Mouse (Mus musculus): ENCODE measurements around the gene Creg2. TPM values are rescaled to one million over a fixed set of nuclear protein-coding genes. Genes with fewer than 3 reads are reported as not detected.
"Not testable (repeated sequence)": the region's sequence is repeated elsewhere in the genome, so short reads cannot be mapped to it uniquely, and the experiment has no call there.

Creg2 gene
- polyA plus RNA-seq, 1 experiment from 2014 or later: 0.05 TPM

GRCm38 (mm10) chr1:39597135-39597534, 54.1 kb downstream of the Creg2 start:
- not testable (repeated sequence) for ATAC-seq (ENCODE audit: insufficient number of reproducible peaks, insufficient read depth, low FRiP score, low read depth); H3K9ac ChIP-seq (ENCODE audit: low read length); H3K27ac ChIP-seq (replicated peaks in 1 of 2; ENCODE audit: control insufficient read depth in 1 of 2, insufficient read depth in 1 of 2, low read depth in 2 of 2, low read length in 2 of 2); H3K4me1 ChIP-seq (ENCODE audit: control insufficient read depth in 2 of 2, insufficient read depth in 2 of 2, low read length in 2 of 2); H3K4me2 ChIP-seq (ENCODE audit: low read length); H3K36me3 ChIP-seq (ENCODE audit: control insufficient read depth, insufficient read depth, low read length); H3K4me3 ChIP-seq (ENCODE audit: control insufficient read depth in 1 of 2, insufficient read depth in 1 of 2, low read depth in 1 of 2, low read length in 2 of 2); H3K9me3 ChIP-seq (ENCODE audit: control insufficient read depth, low read length); H3K27me3 ChIP-seq (ENCODE audit: control insufficient read depth, insufficient read depth, low read length)
- 91% methylated on average over 9 of the region's 9 CpGs for WGBS

GRCm38 (mm10) chr1:39593836-39594235, 57.4 kb downstream of the Creg2 start:
- ATAC-seq (ENCODE audit: insufficient number of reproducible peaks, insufficient read depth, low FRiP score, low read depth): no peak
- WGBS: 84% methylated on average over 10 of the region's 10 CpGs

GRCm38 (mm10) chr1:39592090-39592489, 59.2 kb downstream of the Creg2 start:
- Histone ChIP-seq H3K9me3 (ENCODE audit: control insufficient read depth, low read length) (no peaks in the 10 kb centered on the region), H3K27me3 (ENCODE audit: control insufficient read depth, insufficient read depth, low read length) (no peaks in the 10 kb centered on the region), H3K4me3 (ENCODE audit: control insufficient read depth in 1 of 2, insufficient read depth in 1 of 2, low read depth in 1 of 2, low read length in 2 of 2) (no peak overlapping the region), H3K9ac (ENCODE audit: low read length) (no peak overlapping the region), H3K36me3 (ENCODE audit: control insufficient read depth, insufficient read depth, low read length) (no peaks in the 10 kb centered on the region), H3K4me2 (ENCODE audit: low read length) (no peak overlapping the region), H3K4me1 (ENCODE audit: control insufficient read depth in 2 of 2, insufficient read depth in 2 of 2, low read length in 2 of 2) (no peaks in the 10 kb centered on the region), H3K27ac (replicated peaks in 1 of 2; ENCODE audit: control insufficient read depth in 1 of 2, insufficient read depth in 1 of 2, low read depth in 2 of 2, low read length in 2 of 2) (no peak overlapping the region)
- no peak for ATAC-seq (ENCODE audit: insufficient number of reproducible peaks, insufficient read depth, low FRiP score, low read depth)
- 78% methylated on average over 4 of the region's 4 CpGs for WGBS

More at GRCm38 (mm10) chr1:39593836-39594235, 57.4 kb downstream of the Creg2 start:
- no peaks in the 10 kb centered on the region for H3K27me3 ChIP-seq (ENCODE audit: control insufficient read depth, insufficient read depth, low read length)
- H3K36me3 ChIP-seq (ENCODE audit: control insufficient read depth, insufficient read depth, low read length): no peaks in the 10 kb centered on the region
- no peak overlapping the region for H3K27ac ChIP-seq (replicated peaks in 1 of 2; ENCODE audit: control insufficient read depth in 1 of 2, insufficient read depth in 1 of 2, low read depth in 2 of 2, low read length in 2 of 2)
- peaks cover 0 to 3% of the 10 kb centered on the region in 2 experiments; a peak in 1 of 4 replicates for H3K4me1 ChIP-seq (ENCODE audit: control insufficient read depth in 2 of 2, insufficient read depth in 2 of 2, low read length in 2 of 2)
- H3K4me2 ChIP-seq (ENCODE audit: low read length): no peak overlapping the region
- H3K4me3 ChIP-seq (ENCODE audit: control insufficient read depth in 1 of 2, insufficient read depth in 1 of 2, low read depth in 1 of 2, low read length in 2 of 2): no peak overlapping the region
- no peak overlapping the region for H3K9ac ChIP-seq (ENCODE audit: low read length)
- H3K9me3 ChIP-seq (ENCODE audit: control insufficient read depth, low read length): no peaks in the 10 kb centered on the region

DNA sequence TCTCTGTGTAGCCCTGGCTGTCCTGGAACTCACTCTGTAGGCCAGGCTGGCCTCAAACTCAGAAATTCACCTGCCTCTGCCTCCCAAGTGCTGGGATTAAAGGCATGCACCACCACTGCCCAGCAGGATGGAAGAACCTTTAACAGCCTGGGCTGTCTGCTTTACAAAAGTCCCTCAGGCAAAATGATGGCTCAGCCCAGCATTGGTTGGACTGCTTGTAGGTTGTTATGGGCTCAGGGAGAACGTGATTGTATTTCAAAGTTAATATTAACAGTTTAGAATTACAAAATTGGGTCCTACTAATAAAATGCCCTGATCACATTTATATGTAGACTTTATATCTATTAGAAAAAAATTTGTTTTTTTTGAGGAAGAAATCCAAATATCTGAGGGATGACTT, 59.7 kb downstream of the Creg2 start:
- H3K36me3 ChIP-seq (ENCODE audit: control insufficient read depth, insufficient read depth, low read length); H3K9me3 ChIP-seq (ENCODE audit: control insufficient read depth, low read length); H3K4me3 ChIP-seq (ENCODE audit: control insufficient read depth in 1 of 2, insufficient read depth in 1 of 2, low read depth in 1 of 2, low read length in 2 of 2); H3K27ac ChIP-seq (replicated peaks in 1 of 2; ENCODE audit: control insufficient read depth in 1 of 2, insufficient read depth in 1 of 2, low read depth in 2 of 2, low read length in 2 of 2); H3K4me1 ChIP-seq (ENCODE audit: control insufficient read depth in 2 of 2, insufficient read depth in 2 of 2, low read length in 2 of 2); H3K27me3 ChIP-seq (ENCODE audit: control insufficient read depth, insufficient read depth, low read length); H3K9ac ChIP-seq (ENCODE audit: low read length); H3K4me2 ChIP-seq (ENCODE audit: low read length); ATAC-seq (ENCODE audit: insufficient number of reproducible peaks, insufficient read depth, low FRiP score, low read depth): not testable (repeated sequence)
- 61% methylated on average over 1 of the region's 1 CpGs for WGBS

DNA sequence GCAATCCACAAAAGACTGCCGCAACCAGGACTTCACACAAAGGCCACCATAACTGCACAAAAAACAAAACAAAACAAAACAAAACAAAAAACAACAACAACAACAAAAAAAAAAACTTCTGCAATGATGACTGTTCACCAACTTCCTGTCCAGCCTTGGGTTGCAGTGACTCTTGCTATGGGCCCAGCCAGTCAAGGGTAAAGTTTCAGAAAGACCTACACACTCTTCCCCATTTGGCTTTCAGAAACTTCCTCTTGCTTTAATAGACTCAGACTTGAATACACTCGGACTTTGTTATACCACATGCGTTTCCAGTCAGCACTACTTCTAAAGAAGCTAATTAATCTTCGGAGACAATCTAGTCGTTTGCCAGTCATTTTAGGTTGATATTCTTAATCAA, 61.1 kb downstream of the Creg2 start:
- no peak for ATAC-seq (ENCODE audit: insufficient number of reproducible peaks, insufficient read depth, low FRiP score, low read depth)
- no peak overlapping the region for H3K4me2 ChIP-seq (ENCODE audit: low read length)
- 86% methylated on average over 5 of the region's 5 CpGs for WGBS

DNA sequence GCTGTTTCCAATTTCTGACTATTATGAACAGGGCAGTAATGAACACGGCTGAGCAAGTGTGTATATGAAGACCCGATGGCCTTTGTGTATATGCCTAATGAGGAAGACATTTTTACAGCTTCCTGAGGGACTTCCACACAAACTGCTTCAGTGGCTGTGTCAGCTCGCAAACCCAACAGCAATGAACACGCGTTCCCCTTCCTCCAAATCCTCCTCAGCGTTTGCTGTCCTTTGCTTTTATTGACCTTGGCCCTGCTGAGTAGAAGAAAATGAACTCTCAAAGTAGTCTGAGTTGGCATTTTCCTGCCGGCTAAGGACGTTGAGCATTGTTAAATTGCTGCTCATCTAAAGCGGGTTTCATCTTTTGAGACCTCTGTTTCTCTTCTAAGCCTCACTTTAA, 65.9 kb downstream of the Creg2 start:
- Histone ChIP-seq H3K27ac (replicated peaks in 1 of 2; ENCODE audit: control insufficient read depth in 1 of 2, insufficient read depth in 1 of 2, low read depth in 2 of 2, low read length in 2 of 2) (no peak overlapping the region), H3K9ac (ENCODE audit: low read length) (no peak overlapping the region), H3K4me2 (ENCODE audit: low read length) (no peak overlapping the region), H3K27me3 (ENCODE audit: control insufficient read depth, insufficient read depth, low read length) (no peaks in the 10 kb centered on the region), H3K4me3 (ENCODE audit: control insufficient read depth in 1 of 2, insufficient read depth in 1 of 2, low read depth in 1 of 2, low read length in 2 of 2) (no peak overlapping the region), H3K36me3 (ENCODE audit: control insufficient read depth, insufficient read depth, low read length) (no peaks in the 10 kb centered on the region), H3K4me1 (ENCODE audit: control insufficient read depth in 2 of 2, insufficient read depth in 2 of 2, low read length in 2 of 2) (no peaks in the 10 kb centered on the region), H3K9me3 (ENCODE audit: control insufficient read depth, low read length) (no peaks in the 10 kb centered on the region)
- no peak for ATAC-seq (ENCODE audit: insufficient number of reproducible peaks, insufficient read depth, low FRiP score, low read depth)
- WGBS: 82% methylated on average over 9 of the region's 9 CpGs

More for the DNA sequence above, 61.1 kb downstream of the Creg2 start:
- Histone ChIP-seq H3K4me1 (ENCODE audit: control insufficient read depth in 2 of 2, insufficient read depth in 2 of 2, low read length in 2 of 2) (no peaks in the 10 kb centered on the region), H3K9ac (ENCODE audit: low read length) (no peak overlapping the region), H3K36me3 (ENCODE audit: control insufficient read depth, insufficient read depth, low read length) (no peaks in the 10 kb centered on the region), H3K9me3 (ENCODE audit: control insufficient read depth, low read length) (no peaks in the 10 kb centered on the region), H3K27ac (replicated peaks in 1 of 2; ENCODE audit: control insufficient read depth in 1 of 2, insufficient read depth in 1 of 2, low read depth in 2 of 2, low read length in 2 of 2) (no peak overlapping the region), H3K4me3 (ENCODE audit: control insufficient read depth in 1 of 2, insufficient read depth in 1 of 2, low read depth in 1 of 2, low read length in 2 of 2) (no peak overlapping the region), H3K27me3 (ENCODE audit: control insufficient read depth, insufficient read depth, low read length) (no peaks in the 10 kb centered on the region)

DNA sequence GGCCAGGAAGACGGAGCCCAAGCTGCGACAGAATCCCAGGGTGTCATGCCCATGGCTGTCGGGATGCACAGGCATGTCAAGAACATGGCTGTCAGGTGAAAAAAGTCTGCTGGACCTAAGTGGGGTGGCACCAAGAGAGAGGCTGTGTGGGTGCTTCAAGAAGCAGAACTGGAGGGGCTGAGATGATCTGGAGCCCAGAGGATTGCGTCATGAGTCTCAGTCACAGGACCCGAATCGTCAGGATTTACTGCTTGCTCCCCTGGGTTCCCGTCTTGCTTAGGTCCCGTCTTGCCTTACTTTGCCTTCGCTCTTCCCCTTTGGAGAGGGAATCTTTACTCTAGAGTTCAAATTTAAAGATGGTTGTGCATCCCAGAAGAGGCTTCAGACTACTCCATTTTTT, 68.1 kb downstream of the Creg2 start:
- WGBS: 79% methylated on average over 9 of the region's 9 CpGs
- no peak overlapping the region for H3K4me2 ChIP-seq (ENCODE audit: low read length)
- no peaks in the 10 kb centered on the region for H3K9me3 ChIP-seq (ENCODE audit: control insufficient read depth, low read length)
- no peak overlapping the region for H3K9ac ChIP-seq (ENCODE audit: low read length)
- no peak overlapping the region for H3K4me3 ChIP-seq (ENCODE audit: control insufficient read depth in 1 of 2, insufficient read depth in 1 of 2, low read depth in 1 of 2, low read length in 2 of 2)
- H3K27me3 ChIP-seq (ENCODE audit: control insufficient read depth, insufficient read depth, low read length): no peaks in the 10 kb centered on the region
- no peak overlapping the region for H3K27ac ChIP-seq (replicated peaks in 1 of 2; ENCODE audit: control insufficient read depth in 1 of 2, insufficient read depth in 1 of 2, low read depth in 2 of 2, low read length in 2 of 2)
- no peak for ATAC-seq (ENCODE audit: insufficient number of reproducible peaks, insufficient read depth, low FRiP score, low read depth)
- H3K36me3 ChIP-seq (ENCODE audit: control insufficient read depth, insufficient read depth, low read length): no peaks in the 10 kb centered on the region
- H3K4me1 ChIP-seq (ENCODE audit: control insufficient read depth in 2 of 2, insufficient read depth in 2 of 2, low read length in 2 of 2): no peaks in the 10 kb centered on the region

GRCm38 (mm10) chr1:39581215-39581614, 70.1 kb downstream of the Creg2 start:
- Histone ChIP-seq H3K9me3 (ENCODE audit: control insufficient read depth, low read length) (no peaks in the 10 kb centered on the region), H3K27me3 (ENCODE audit: control insufficient read depth, insufficient read depth, low read length) (no peaks in the 10 kb centered on the region), H3K27ac (replicated peaks in 1 of 2; ENCODE audit: control insufficient read depth in 1 of 2, insufficient read depth in 1 of 2, low read depth in 2 of 2, low read length in 2 of 2) (no peak overlapping the region), H3K4me3 (ENCODE audit: control insufficient read depth in 1 of 2, insufficient read depth in 1 of 2, low read depth in 1 of 2, low read length in 2 of 2) (no peak overlapping the region), H3K4me1 (ENCODE audit: control insufficient read depth in 2 of 2, insufficient read depth in 2 of 2, low read length in 2 of 2) (0 out of 4 replicates have a peak, but pooled peaks cover 0 to 5% of the 10 kb centered on the region in 2 experiments), H3K4me2 (ENCODE audit: low read length) (no peak overlapping the region), H3K9ac (ENCODE audit: low read length) (no peak overlapping the region), H3K36me3 (ENCODE audit: control insufficient read depth, insufficient read depth, low read length) (no peaks in the 10 kb centered on the region)
- no peak for ATAC-seq (ENCODE audit: insufficient number of reproducible peaks, insufficient read depth, low FRiP score, low read depth)
- WGBS: 68% methylated on average over 2 of the region's 3 CpGs
